Mouse (Mus musculus) midbrain, embryonic 14.5 days (tissue): ENCODE results near the gene Zzz3. TPM values are rescaled to one million over a fixed set of nuclear protein-coding genes. Genes with fewer than 3 reads are reported as not detected.

Experiments
- ATAC-seq: fragments of 200-750 bp; cut with Nextera tagmentation; 2 replicates; pipeline ENCODE4 v1.8.0; 2017; ENCODE audit warnings: moderate number of reproducible peaks, moderate library complexity; ENCODE audit not compliant: low FRiP score, low TSS enrichment
- DNase-seq: peaks from one replicate; pipeline ENCODE4 v3.0.0-alpha.2; 2015
- H3K27ac ChIP-seq: fragments of 300-500 bp; sonication (generic); replicated peaks from 2 replicates; pipeline ENCODE4 v1.5.1; 2014; ENCODE audit warnings: mild to moderate bottlenecking, low read depth, low read length, moderate library complexity
- H3K27me3 ChIP-seq: fragments of 300-500 bp; sonication (generic); 2 replicates; pipeline ENCODE4 v1.6.1; 2014; ENCODE audit warnings: low read length, control low read depth, mixed read lengths; ENCODE audit not compliant: control insufficient read depth, insufficient read depth
- H3K36me3 ChIP-seq: fragments of 300-500 bp; sonication (generic); 2 replicates; pipeline ENCODE4 v1.6.1; 2014; ENCODE audit warnings: low read length, control low read depth; ENCODE audit not compliant: control insufficient read depth, insufficient read depth
- H3K4me1 ChIP-seq: fragments of 300-500 bp; sonication (generic); 2 replicates; pipeline ENCODE4 v1.6.1; 2014; ENCODE audit warnings: mild to moderate bottlenecking, antibody characterized with exemption, low read length, control low read depth; ENCODE audit not compliant: control insufficient read depth, insufficient read depth
- H3K4me2 ChIP-seq: fragments of 300-500 bp; sonication (generic); 2 replicates; pipeline ENCODE4 v1.6.1; 2014; ENCODE audit warnings: mild to moderate bottlenecking, low read length, moderate library complexity
- H3K4me3 ChIP-seq: fragments of 300-500 bp; sonication (generic); replicated peaks from 2 replicates; pipeline ENCODE4 v1.5.1; 2014; ENCODE audit warnings: low read depth, low read length
- H3K9ac ChIP-seq: fragments of 300-500 bp; sonication (generic); replicated peaks from 2 replicates; pipeline ENCODE4 v1.6.1; 2014; ENCODE audit warnings: mild to moderate bottlenecking, low read length, moderate library complexity
- H3K9me3 ChIP-seq: fragments of 300-500 bp; sonication (generic); 2 replicates; pipeline ENCODE4 v1.6.1; 2016; ENCODE audit warnings: low read length, control low read depth, mixed read lengths; ENCODE audit not compliant: control insufficient read depth
- WGBS: fragments of 180-500 bp; shearing (Covaris S2); extraction: QIAGEN DNeasy Blood & Tissue Kit; methylation state at CpG from one replicate; pipeline ENCODE4 v1.1.7; 2014; 5-methylcytosine and 5-hydroxymethylcytosine counted together
- polyA plus RNA-seq: library from polyadenylated mRNA; unstranded; fragments of >200 nt; fragmentation: Nextera tagmentation; extraction: Ambion mirVana; gene quantifications from 2 replicates; pipeline ENCODE4 v1.2.1, GENCODE M21; 2014

The Zzz3 gene
- polyA plus RNA-seq, 1 experiment from 2014 or later = 46.7 TPM

- no peak overlapping the region for H3K27ac ChIP-seq
- no peak overlapping the region for H3K4me3 ChIP-seq
- H3K36me3 ChIP-seq = no peaks in the 10 kb centered on the region
- H3K9me3 ChIP-seq = no peaks in the 10 kb centered on the region
- H3K4me2 ChIP-seq = no peak overlapping the region
- no peaks in the 10 kb centered on the region for H3K27me3 ChIP-seq
- peaks cover 18% of the 10 kb centered on the region for H3K4me1 ChIP-seq
- no peak for ATAC-seq
- 89% methylated on average over 4 of the region's 4 CpGs for WGBS
- H3K9ac ChIP-seq = no peak overlapping the region; the same call in 1 of the 2 replicates
- no peak for DNase-seq
Observed at GRCm38 (mm10) chr3:152352289-152352688, 43.0 kb upstream of the Zzz3 start.

- no peaks in the 10 kb centered on the region for H3K9me3 ChIP-seq
- H3K4me3 ChIP-seq = no peak overlapping the region
- ATAC-seq = no peak
- H3K4me2 ChIP-seq = no peak overlapping the region
- H3K27ac ChIP-seq = no peak overlapping the region
- no peaks in the 10 kb centered on the region for H3K27me3 ChIP-seq
- no peak for DNase-seq
- H3K9ac ChIP-seq = no peak overlapping the region
- H3K4me1 ChIP-seq = peaks cover 11% of the 10 kb centered on the region; the same call in 1 of the 2 replicates
- 59% methylated on average over 10 of the region's 10 CpGs for WGBS
- peaks cover 2% of the 10 kb centered on the region; the same call in 1 of the 2 replicates for H3K36me3 ChIP-seq
Observed at GRCm38 (mm10) chr3:152353434-152354177, 41.7 kb upstream of the Zzz3 start.

DNA sequence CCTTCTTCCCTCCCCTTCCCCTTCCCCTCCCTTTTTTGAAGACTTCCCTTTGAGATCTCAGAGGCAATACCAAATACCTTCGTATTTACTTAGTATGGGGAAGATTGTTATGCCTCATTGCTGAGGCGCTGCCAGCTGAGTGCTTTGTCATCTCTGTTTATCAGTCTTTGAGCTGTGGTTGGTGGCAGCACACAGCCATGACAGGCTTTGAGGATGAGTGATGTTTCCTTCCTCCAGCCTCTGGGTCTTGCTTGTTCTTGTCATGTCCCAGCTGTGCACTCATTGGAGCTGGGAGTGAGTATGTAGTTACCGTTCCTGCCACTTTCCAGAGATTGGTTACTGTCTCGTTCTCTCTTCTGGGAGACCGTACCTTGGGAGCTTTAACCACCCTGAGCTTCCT lies 39.9 kb upstream of the Zzz3 start:
- Histone ChIP-seq H3K9me3 (no peaks in the 10 kb centered on the region), H3K4me1 (peaks cover 7% of the 10 kb centered on the region; the same call in 1 of the 2 replicates), H3K27me3 (no peaks in the 10 kb centered on the region), H3K36me3 (peaks cover 11% of the 10 kb centered on the region), H3K4me3 (no peak overlapping the region), H3K4me2 (no peak overlapping the region), H3K9ac (no peak overlapping the region), H3K27ac (no peak overlapping the region)
- WGBS = 82% methylated on average over 5 of the region's 5 CpGs
- ATAC-seq (no peak), DNase-seq (no peak)

GRCm38 (mm10) chr3:152356751-152357150 lies 38.5 kb upstream of the Zzz3 start:
- WGBS = 76% methylated on average over 9 of the region's 9 CpGs
- Histone ChIP-seq H3K4me3 (no peak overlapping the region), H3K9me3 (no peaks in the 10 kb centered on the region), H3K27me3 (no peaks in the 10 kb centered on the region), H3K27ac (no peak overlapping the region), H3K4me1 (peaks cover 7% of the 10 kb centered on the region; the same call in 1 of the 2 replicates), H3K4me2 (no peak overlapping the region), H3K36me3 (peaks cover 24% of the 10 kb centered on the region), H3K9ac (no peak overlapping the region)
- no peak for DNase-seq
- ATAC-seq = no peak

GRCm38 (mm10) chr3:152359151-152359550 lies 36.1 kb upstream of the Zzz3 start:
- H3K4me2 ChIP-seq = no peak overlapping the region
- H3K27me3 ChIP-seq = no peaks in the 10 kb centered on the region
- H3K36me3 ChIP-seq = peaks cover 48% of the 10 kb centered on the region
- no peak overlapping the region for H3K27ac ChIP-seq
- no peak for ATAC-seq
- H3K9me3 ChIP-seq = no peaks in the 10 kb centered on the region
- H3K9ac ChIP-seq = no peak overlapping the region
- no peaks in the 10 kb centered on the region for H3K4me1 ChIP-seq
- no peak for DNase-seq
- WGBS = 83% methylated on average over 7 of the region's 7 CpGs
- H3K4me3 ChIP-seq = no peak overlapping the region

DNA sequence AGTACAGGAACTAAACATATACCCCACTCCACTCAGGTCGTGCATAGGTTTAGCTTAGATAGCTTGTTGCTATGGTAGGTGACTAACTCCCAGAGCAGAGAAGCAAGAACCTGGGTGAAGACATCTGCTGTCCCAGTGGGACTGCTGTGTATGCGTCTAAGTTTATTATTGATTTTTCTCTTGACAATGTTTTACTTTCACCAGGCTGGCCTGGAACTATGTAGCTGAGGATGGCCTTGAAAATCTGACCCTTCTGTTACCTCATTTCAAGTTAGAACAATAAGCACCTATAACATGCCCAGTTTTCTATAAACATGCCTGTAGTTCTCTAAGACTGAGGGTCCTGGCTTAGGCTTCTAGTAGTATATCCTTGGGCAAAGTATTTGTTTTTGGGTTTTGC lies 31.1 kb upstream of the Zzz3 start:
- H3K4me3 ChIP-seq = no peak overlapping the region
- no peak for DNase-seq
- H3K27me3 ChIP-seq = no peaks in the 10 kb centered on the region
- no peaks in the 10 kb centered on the region for H3K9me3 ChIP-seq
- no peak overlapping the region for H3K4me2 ChIP-seq
- H3K4me1 ChIP-seq = no peaks in the 10 kb centered on the region
- no peak overlapping the region for H3K9ac ChIP-seq
- ATAC-seq = no peak
- 89% methylated on average over 2 of the region's 2 CpGs for WGBS
- H3K36me3 ChIP-seq = peaks cover 86% of the 10 kb centered on the region
- no peak overlapping the region for H3K27ac ChIP-seq

- no peak overlapping the region for H3K27ac ChIP-seq
- WGBS = 94% methylated on average over 4 of the region's 4 CpGs
Observed at GRCm38 (mm10) chr3:152376063-152376462, 19.2 kb upstream of the Zzz3 start.

GRCm38 (mm10) chr3:152384106-152384505 lies 11.2 kb upstream of the Zzz3 start:
- peaks cover 76% of the 10 kb centered on the region for H3K36me3 ChIP-seq
- H3K27me3 ChIP-seq = no peaks in the 10 kb centered on the region
- no peak overlapping the region for H3K27ac ChIP-seq
- ATAC-seq (no peak), DNase-seq (no peak)
- H3K9ac ChIP-seq = no peak overlapping the region
- WGBS = 74% methylated on average over 11 of the region's 11 CpGs
- no peak overlapping the region for H3K4me3 ChIP-seq
- H3K9me3 ChIP-seq = no peaks in the 10 kb centered on the region
- H3K4me1 ChIP-seq = no peaks in the 10 kb centered on the region
- H3K4me2 ChIP-seq = no peak overlapping the region

More at GRCm38 (mm10) chr3:152376063-152376462, 19.2 kb upstream of the Zzz3 start:
- DNase-seq (no peak), ATAC-seq (no peak)
- Histone ChIP-seq H3K27me3 (no peaks in the 10 kb centered on the region), H3K9ac (no peak overlapping the region), H3K4me1 (no peaks in the 10 kb centered on the region), H3K36me3 (peaks cover 90% of the 10 kb centered on the region), H3K9me3 (no peaks in the 10 kb centered on the region), H3K4me3 (no peak overlapping the region), H3K4me2 (no peak overlapping the region)
